Mouse (Mus musculus) hindbrain, embryonic 14.5 days (tissue): ENCODE results near the gene Upp1. TPM values are rescaled to one million over a fixed set of nuclear protein-coding genes. Genes with fewer than 3 reads are reported as not detected.

Experiments
- ATAC-seq: fragments of 200-750 bp; cut with Nextera tagmentation; 2 replicates; pipeline ENCODE4 v1.8.0; 2017; ENCODE audit warnings: moderate number of reproducible peaks, mild to moderate bottlenecking, moderate TSS enrichment, moderate library complexity; ENCODE audit not compliant: low FRiP score
- DNase-seq: peaks from one replicate; pipeline ENCODE4 v3.0.0-alpha.2; 2015; ENCODE audit warnings: low spot score
- H3K27ac ChIP-seq: fragments of 300-500 bp; sonication (generic); 2 replicates; pipeline ENCODE4 v1.5.1; 2014; ENCODE audit warnings: mild to moderate bottlenecking, moderate library complexity
- H3K27me3 ChIP-seq: fragments of 300-500 bp; sonication (generic); 2 replicates; pipeline ENCODE4 v1.6.1; 2014; ENCODE audit warnings: mild to moderate bottlenecking, low read length, mixed read lengths; ENCODE audit not compliant: control insufficient read depth, insufficient read depth
- H3K36me3 ChIP-seq: fragments of 300-500 bp; sonication (generic); replicated peaks from 2 replicates; pipeline ENCODE4 v1.6.1; 2014; ENCODE audit not compliant: control insufficient read depth, insufficient read depth
- H3K4me1 ChIP-seq: fragments of 300-500 bp; sonication (generic); replicated peaks from 2 replicates; pipeline ENCODE4 v1.6.1; 2014; ENCODE audit warnings: antibody characterized with exemption, low read length, mixed read lengths; ENCODE audit not compliant: control insufficient read depth, insufficient read depth
- H3K4me2 ChIP-seq: fragments of 300-500 bp; sonication (generic); replicated peaks from 2 replicates; pipeline ENCODE4 v1.6.1; 2014; ENCODE audit warnings: mild to moderate bottlenecking, moderate library complexity
- H3K4me3 ChIP-seq: fragments of 300-500 bp; sonication (generic); replicated peaks from 2 replicates; pipeline ENCODE4 v1.5.1; 2014; ENCODE audit warnings: mild to moderate bottlenecking, low read length
- H3K9ac ChIP-seq: fragments of 300-500 bp; sonication (generic); 2 replicates; pipeline ENCODE4 v1.6.1; 2014
- H3K9me3 ChIP-seq: fragments of 300-500 bp; sonication (generic); 2 replicates; pipeline ENCODE4 v1.6.1; 2016; ENCODE audit warnings: low read length; ENCODE audit not compliant: control insufficient read depth
- WGBS: fragments of 180-500 bp; shearing (Covaris S2); extraction: QIAGEN DNeasy Blood & Tissue Kit; methylation state at CpG from one replicate; pipeline ENCODE4 v1.1.7; 2014; 5-methylcytosine and 5-hydroxymethylcytosine counted together
- polyA plus RNA-seq: library from polyadenylated mRNA; unstranded; fragments of >200 nt; fragmentation: Nextera tagmentation; extraction: Ambion mirVana; gene quantifications from 2 replicates; pipeline ENCODE4 v1.2.1, GENCODE M21; 2014

Upp1 gene
- polyA plus RNA-seq: 5.0 and 5.1 TPM in 2 replicates

- peak within 1 kb of the TSS; percentile 95 for H3K4me2 ChIP-seq
- no peak for DNase-seq
- H3K27ac ChIP-seq: no peak within 1 kb of the TSS
- H3K27me3 ChIP-seq: peaks cover 47% of the 10 kb centered on the region
- peak within 1 kb of the TSS; percentile 39 for H3K4me3 ChIP-seq
- H3K4me1 ChIP-seq: peaks cover 26% of the 10 kb centered on the region
- ATAC-seq: peak; percentile 10; the same call in 1 of the 2 replicates
- WGBS: under 1% methylated on average over 7 of the region's 7 CpGs
- H3K9ac ChIP-seq: peak within 1 kb of the TSS; percentile 49
- H3K9me3 ChIP-seq: no peaks in the 10 kb centered on the region
- no peaks in the 10 kb centered on the region for H3K36me3 ChIP-seq
Observed at GRCm38 (mm10) chr11:9118050-9118420, at the start of gene Upp1. Gene Upp1 (plus strand): TSS chr11:9118103.

- Histone ChIP-seq H3K9ac (no peak overlapping the region), H3K27ac (no peak overlapping the region), H3K4me1 (no peaks in the 10 kb centered on the region), H3K9me3 (no peaks in the 10 kb centered on the region), H3K27me3 (no peaks in the 10 kb centered on the region), H3K4me2 (no peak overlapping the region), H3K4me3 (no peak overlapping the region), H3K36me3 (no peaks in the 10 kb centered on the region)
- DNase-seq: no peak
- ATAC-seq: no peak
- 80% methylated on average over 3 of the region's 3 CpGs for WGBS
Observed at GRCm38 (mm10) chr11:9076444-9076843, 41.5 kb upstream of the Upp1 start.

- Histone ChIP-seq H3K36me3 (no peaks in the 10 kb centered on the region), H3K9ac (no peak overlapping the region), H3K27me3 (peaks cover 30% of the 10 kb centered on the region), H3K4me2 (no peak overlapping the region), H3K27ac (no peak overlapping the region), H3K4me1 (peaks cover 11% of the 10 kb centered on the region; the same call in 1 of the 2 replicates), H3K4me3 (no peak overlapping the region), H3K9me3 (no peaks in the 10 kb centered on the region)
- ATAC-seq (no peak), DNase-seq (no peak)
- 78% methylated on average over 2 of the region's 2 CpGs for WGBS
Observed at GRCm38 (mm10) chr11:9113189-9113588, 4.7 kb upstream of the Upp1 start.

- no peak for ATAC-seq
- 18% methylated on average over 9 of the region's 9 CpGs for WGBS
Observed at GRCm38 (mm10) chr11:9115367-9116120, 2.4 kb upstream of the Upp1 start.

GRCm38 (mm10) chr11:9116121-9116520 is 1.8 kb upstream of the Upp1 start:
- no peak for DNase-seq
- H3K36me3 ChIP-seq: no peaks in the 10 kb centered on the region
- H3K9me3 ChIP-seq: no peaks in the 10 kb centered on the region
- no peak for ATAC-seq
- H3K4me2 ChIP-seq: peak overlapping the region; percentile 25; the same call in 1 of the 2 replicates
- H3K27ac ChIP-seq: no peak overlapping the region
- H3K27me3 ChIP-seq: peaks cover 47% of the 10 kb centered on the region
- H3K9ac ChIP-seq: no peak overlapping the region
- no peak overlapping the region for H3K4me3 ChIP-seq
- 1% methylated on average over 10 of the region's 10 CpGs for WGBS
- H3K4me1 ChIP-seq: peaks cover 26% of the 10 kb centered on the region

More at GRCm38 (mm10) chr11:9115367-9116120, 2.4 kb upstream of the Upp1 start:
- Histone ChIP-seq H3K9me3 (no peaks in the 10 kb centered on the region), H3K4me2 (no peak overlapping the region), H3K27ac (no peak overlapping the region), H3K9ac (no peak overlapping the region), H3K27me3 (peaks cover 47% of the 10 kb centered on the region), H3K36me3 (no peaks in the 10 kb centered on the region), H3K4me1 (peaks cover 26% of the 10 kb centered on the region), H3K4me3 (no peak overlapping the region)
- DNase-seq: no peak

- Histone ChIP-seq H3K4me3 (no peak overlapping the region), H3K27ac (no peak overlapping the region), H3K9me3 (no peaks in the 10 kb centered on the region), H3K4me2 (peak overlapping the region; percentile 95; the same call in 1 of the 2 replicates), H3K36me3 (no peaks in the 10 kb centered on the region), H3K9ac (no peak overlapping the region), H3K4me1 (peaks cover 26% of the 10 kb centered on the region), H3K27me3 (peaks cover 47% of the 10 kb centered on the region)
- WGBS: 1% methylated on average over 3 of the region's 3 CpGs
- ATAC-seq (no peak), DNase-seq (no peak)
Observed at GRCm38 (mm10) chr11:9116916-9117315, 987 bp upstream of the Upp1 start.

- Histone ChIP-seq H3K36me3 (no peaks in the 10 kb centered on the region), H3K27me3 (peaks cover 47% of the 10 kb centered on the region), H3K4me2 (peak overlapping the region; percentile 95), H3K9ac (peak overlapping the region; percentile 31; the same call in 1 of the 2 replicates), H3K4me3 (peak overlapping the region; percentile 39), H3K27ac (no peak overlapping the region), H3K4me1 (peaks cover 26% of the 10 kb centered on the region), H3K9me3 (no peaks in the 10 kb centered on the region)
- WGBS: under 1% methylated on average over 13 of the region's 13 CpGs
- DNase-seq (no peak), ATAC-seq (peak; percentile 66)
Observed at GRCm38 (mm10) chr11:9117358-9118049, 399 bp upstream of the Upp1 start.

GRCm38 (mm10) chr11:9118421-9119121 is 668 bp downstream of the Upp1 start:
- peaks cover 47% of the 10 kb centered on the region for H3K27me3 ChIP-seq
- ATAC-seq: peak; percentile 58

More at GRCm38 (mm10) chr11:9118421-9119121, 668 bp downstream of the Upp1 start:
- peak overlapping the region; percentile 39 for H3K4me3 ChIP-seq
- H3K4me1 ChIP-seq: peaks cover 26% of the 10 kb centered on the region
- no peak overlapping the region for H3K27ac ChIP-seq
- no peaks in the 10 kb centered on the region for H3K36me3 ChIP-seq
- H3K9ac ChIP-seq: peak overlapping the region; percentile 49
- under 1% methylated on average over 40 of the region's 40 CpGs for WGBS
- peak overlapping the region; percentile 95 for H3K4me2 ChIP-seq
- H3K9me3 ChIP-seq: no peaks in the 10 kb centered on the region
- peak; percentile 39 for DNase-seq
